Mouse (Mus musculus) gastrocnemius, adult 18-20 months (tissue): Measurements from ENCODE around the gene Hmgb2. TPM values are rescaled to one million over a fixed set of nuclear protein-coding genes. Genes with fewer than 3 reads are reported as not detected.
"Not testable (repeated sequence)": the region's sequence is repeated elsewhere in the genome, so short reads cannot be mapped to it uniquely, and the experiment has no call there.

Source experiments
- DNase-seq: peaks from one replicate; pipeline ENCODE4 v3.0.0; 2021; ENCODE audit warnings: low spot score
- long read RNA-seq, 2 experiments: library from polyadenylated mRNA; stranded (forward); transcript quantifications; one replicate each; pipeline ENCODE4 v2.0.0; 2021
- total RNA-seq, 2 experiments: library from RNA; stranded (reverse); gene quantifications; 2 replicates each; pipeline ENCODE4 v1.2.3; 2021

Hmgb2 gene
- total RNA-seq, result 1 to 10 TPM; 2.8 to 5.0 TPM
- long read RNA-seq, experiment 1, partial matches to known transcripts, result 0 of 4 reads
- long read RNA-seq, experiment 1, other reads (novel, unspliced or antisense), result 2 of 4 reads
- long read RNA-seq, experiment 2, partial matches to known transcripts, result 2 of 4 reads
- long read RNA-seq, experiment 2, other reads (novel, unspliced or antisense), result 0 of 4 reads

GRCm38 (mm10) chr8:57511316-57512118, at the start of gene Hmgb2:
Gene Hmgb2, plus strand, starts transcription at chr8:57511907.
- DNase-seq, result peak; percentile 100

GRCm38 (mm10) chr8:57462839-57463238, 48.9 kb upstream of the Hmgb2 start:
- no peak for DNase-seq

DNA sequence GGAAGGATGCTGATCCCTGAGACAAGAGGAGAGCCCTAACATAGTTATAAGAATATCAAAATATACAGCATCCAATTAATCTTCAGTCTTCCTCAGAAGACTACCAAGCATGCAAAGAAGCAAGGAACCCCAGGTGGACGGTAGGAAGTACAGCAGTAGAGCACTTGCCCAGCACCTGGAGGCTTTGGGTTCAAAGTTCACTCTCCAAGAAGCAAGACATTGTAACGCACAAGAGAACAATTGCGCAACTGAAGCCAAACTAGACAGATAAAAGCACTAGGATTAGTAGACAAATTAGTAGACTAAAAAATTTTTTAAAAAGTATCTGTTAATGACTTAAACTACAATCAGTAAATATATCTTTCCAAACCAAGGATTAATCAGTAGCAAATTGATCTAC, 48.0 kb upstream of the Hmgb2 start:
- DNase-seq, result no peak

GRCm38 (mm10) chr8:57468624-57469023, 43.1 kb upstream of the Hmgb2 start:
- DNase-seq, result peak; percentile 93

GRCm38 (mm10) chr8:57470863-57471262, 40.8 kb upstream of the Hmgb2 start:
- DNase-seq, result no peak

DNA sequence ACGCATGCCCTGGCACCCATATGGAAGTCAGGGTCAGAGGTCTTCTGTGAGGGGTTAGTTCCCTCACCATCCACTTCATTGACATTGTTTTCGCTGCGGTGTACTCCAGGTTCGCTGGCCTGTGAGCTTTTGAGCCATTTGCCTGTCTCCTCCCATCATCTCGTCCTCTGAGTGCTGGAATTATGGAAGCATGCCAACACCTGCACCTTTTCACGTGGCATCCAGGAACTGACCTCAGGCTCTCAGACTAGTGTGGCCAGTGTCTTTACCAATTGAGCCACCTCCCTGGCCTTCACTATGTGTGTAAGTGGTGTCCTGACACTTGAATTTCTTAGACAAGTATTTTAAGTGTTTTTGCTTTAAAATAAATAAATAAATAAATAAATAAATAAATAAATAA, 38.0 kb upstream of the Hmgb2 start:
- DNase-seq, result no peak

GRCm38 (mm10) chr8:57478406-57478805, 33.3 kb upstream of the Hmgb2 start:
- no peak for DNase-seq

DNA sequence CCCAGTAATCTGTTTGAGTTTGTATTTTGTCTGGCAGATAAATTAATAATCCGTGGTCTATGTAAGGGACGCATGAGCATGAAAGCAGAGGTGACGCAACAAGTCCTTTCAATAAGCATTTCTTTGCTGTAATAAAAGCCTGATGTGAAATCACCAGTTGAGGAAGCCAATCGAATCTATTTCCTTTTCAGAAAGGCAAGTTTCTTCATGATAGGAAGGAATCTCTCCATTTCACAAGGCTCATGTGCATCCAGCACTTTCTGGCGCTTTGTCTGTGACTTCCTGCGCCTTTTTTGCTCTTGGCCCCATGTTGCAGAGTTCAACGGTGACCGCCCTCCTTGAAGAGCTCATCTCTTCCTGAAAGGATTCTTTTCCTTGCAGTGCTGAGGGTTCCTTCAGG, 32.0 kb upstream of the Hmgb2 start:
- DNase-seq, result no peak

DNA sequence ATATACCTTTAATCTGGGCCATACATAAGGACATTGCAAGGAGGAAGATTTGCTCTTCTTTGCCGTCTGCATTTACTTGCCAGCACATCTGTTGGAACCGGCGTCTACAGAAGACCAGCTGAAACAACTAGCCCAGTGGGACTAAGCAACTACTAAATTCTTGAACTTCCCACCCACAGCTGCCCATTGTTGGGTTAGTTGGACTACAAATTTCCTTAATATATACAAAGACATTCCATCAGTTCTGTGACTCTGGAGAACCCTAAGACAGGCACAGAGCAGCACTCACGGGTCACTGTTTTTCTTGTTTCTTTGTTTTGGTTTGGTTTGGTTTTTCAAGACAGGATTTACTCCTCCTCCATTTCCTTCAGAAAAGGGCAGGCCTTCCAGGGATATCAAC, 31.1 kb upstream of the Hmgb2 start:
- DNase-seq, result no peak

DNA sequence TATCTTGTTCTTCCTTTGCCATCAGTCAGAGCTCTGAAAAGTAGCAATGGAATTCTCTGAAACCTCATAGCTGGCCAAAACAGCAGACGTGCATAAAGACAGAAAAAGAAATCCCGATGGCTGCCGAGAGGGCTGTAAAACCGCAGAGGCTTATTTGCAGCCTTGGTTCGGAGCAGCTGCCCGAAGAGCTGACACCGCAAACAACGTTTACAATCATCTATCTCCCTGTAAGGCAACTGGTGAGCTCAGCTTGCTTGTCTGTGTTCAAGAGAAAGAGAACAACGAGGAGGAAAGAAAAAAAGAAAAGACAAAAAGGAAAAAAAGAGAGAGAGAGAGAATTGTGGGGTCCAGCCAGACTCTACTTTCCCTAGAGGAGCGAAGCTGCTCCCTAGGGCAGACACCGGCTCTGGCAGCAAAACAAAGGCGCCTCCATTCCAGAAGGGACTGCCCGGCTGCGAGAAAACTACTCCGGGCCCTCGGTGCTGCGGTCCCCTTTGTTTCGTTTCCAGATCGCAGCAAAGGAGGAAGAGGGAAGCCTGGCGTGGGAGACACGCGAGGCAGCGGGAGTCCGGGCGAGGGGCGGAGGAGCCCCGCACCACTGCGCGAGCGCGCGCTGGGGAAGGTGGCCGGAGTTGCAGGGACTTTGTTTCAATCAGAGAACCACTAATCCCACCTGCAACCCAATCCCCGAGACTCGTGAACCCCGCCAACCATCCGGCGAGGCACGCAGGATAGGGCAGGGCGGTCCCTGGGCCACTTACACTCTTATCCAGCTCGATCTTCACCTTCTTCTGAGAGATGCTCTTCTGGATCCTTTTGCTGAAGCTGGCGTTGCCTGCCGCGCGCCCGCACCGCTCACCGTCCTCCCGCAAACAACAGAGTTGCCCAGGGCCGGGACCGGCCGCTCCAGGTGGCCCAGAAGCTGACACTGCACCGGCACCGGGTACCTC, 24.9 kb upstream of the Hmgb2 start:
- DNase-seq, result peak; percentile 32

DNA sequence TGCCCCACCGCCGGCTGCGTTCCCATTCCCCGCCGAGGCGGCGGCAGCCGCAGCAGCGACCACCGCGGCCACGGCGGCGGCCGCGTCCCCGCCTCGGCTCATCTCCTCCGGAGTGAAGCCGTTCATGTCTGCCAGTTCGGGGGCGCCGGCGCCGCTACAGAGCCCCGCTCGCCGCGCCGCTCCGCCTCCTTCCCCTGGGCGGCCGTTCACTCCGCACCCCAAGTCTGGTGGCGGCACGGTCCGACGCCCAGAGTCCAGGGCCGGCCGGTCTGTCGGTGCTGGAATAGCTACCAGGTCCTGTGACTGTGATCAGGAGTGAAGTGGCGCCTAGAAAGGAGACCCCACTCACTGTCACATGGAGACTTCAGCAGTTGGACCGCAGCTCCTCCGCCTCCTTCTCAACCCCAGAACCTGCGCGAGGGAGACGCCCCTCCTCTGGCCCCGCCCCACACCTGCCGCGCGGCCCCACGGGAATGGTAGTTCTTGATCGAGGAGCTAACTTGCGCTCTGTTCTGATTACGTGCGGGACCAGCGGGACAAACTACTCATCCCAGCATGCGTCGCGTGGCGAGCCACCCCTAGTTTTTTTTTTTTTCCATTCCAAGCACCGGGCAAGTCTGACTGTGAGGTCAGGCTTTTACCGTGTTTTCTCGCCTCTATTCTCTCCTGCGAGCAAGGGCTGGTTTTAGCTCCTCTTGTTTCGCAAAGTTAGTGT, 24.1 kb upstream of the Hmgb2 start, which contains the start of gene Sap30:
Gene Sap30 (minus strand): TSS at position 420 of the 715 bp plus-strand sequence.
- peak; percentile 99 for DNase-seq

DNA sequence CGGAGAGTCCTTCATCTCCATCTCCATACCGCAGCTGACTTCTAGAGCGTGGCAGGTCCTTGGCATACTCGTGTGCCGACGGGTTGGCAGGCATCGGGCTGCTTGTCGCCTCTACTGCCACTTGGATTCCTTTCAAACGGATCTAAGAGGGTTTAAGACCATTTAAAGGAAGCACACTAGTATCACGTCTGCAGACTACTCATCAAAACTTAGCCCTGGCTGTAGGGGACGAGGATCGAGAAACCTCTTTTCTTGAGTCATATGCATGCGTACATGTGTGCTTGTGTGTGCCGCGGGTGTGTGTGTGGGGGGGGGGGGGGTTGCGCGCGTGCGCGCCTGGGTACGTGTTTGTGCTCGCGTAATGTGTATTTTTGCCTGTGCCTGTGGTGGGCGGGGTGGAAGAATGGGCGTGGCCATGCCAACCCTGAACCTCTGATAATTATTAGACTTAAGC, 23.4 kb upstream of the Hmgb2 start:
- peak; percentile 49 for DNase-seq

DNA sequence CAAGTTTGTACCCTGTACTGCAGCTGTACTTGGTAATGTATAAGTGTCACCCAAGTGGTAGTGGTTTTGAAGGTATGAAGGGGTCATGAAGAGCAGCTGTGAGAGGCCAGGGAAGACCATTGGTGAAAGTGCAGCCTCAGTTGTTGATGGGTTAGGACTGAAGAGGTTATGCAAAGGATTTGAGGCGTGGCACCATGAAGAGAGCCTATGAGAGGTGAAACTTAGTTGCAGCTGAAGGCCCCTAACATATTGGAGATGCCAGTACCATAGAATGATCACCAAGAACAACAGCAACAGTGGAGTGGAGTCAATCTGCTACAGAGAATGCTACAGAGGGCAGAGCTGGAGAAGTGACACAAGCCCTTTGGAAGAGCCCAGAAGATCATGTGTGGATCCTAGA, 22.3 kb upstream of the Hmgb2 start:
- no peak for DNase-seq

GRCm38 (mm10) chr8:57489896-57490295, 21.8 kb upstream of the Hmgb2 start:
- no peak for DNase-seq

GRCm38 (mm10) chr8:57491873-57492272, 19.8 kb upstream of the Hmgb2 start:
- DNase-seq, result no peak

- DNase-seq, result no peak
Measured at GRCm38 (mm10) chr8:57498494-57498846, 13.2 kb upstream of the Hmgb2 start.

DNA sequence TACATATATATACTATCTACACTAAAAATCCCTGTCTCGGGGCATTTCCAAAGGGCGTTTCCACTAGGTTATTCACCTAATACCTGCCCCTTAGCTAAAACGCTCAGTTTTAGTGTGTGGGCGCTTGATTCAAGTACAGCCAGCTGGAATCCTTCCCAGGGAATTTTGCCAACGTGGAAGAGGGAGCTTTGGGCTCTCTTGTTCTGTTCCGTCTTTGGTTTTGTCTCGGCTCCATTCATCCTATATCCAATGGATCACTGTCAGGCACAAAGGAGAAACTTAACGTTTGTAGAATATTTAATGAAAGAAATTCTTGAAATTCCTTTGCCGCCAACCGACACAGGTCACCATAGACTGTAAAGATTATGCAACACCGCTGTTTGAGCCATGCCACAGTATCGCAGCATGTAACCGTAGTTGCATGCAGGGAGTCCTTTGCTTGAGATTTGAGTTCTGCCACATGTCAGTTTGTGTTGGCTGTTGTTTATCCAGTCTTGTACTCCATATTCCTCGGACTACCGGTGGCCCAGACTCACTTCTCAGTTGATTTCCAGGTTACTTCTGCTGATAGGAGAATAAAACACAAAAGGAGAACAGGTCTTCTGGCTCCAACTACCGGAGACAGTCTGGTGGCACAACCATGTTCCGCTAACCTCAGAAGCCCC, 12.7 kb upstream of the Hmgb2 start:
- DNase-seq, result no peak

GRCm38 (mm10) chr8:57503641-57504040, 8.1 kb upstream of the Hmgb2 start:
- peak; percentile 42 for DNase-seq

DNA sequence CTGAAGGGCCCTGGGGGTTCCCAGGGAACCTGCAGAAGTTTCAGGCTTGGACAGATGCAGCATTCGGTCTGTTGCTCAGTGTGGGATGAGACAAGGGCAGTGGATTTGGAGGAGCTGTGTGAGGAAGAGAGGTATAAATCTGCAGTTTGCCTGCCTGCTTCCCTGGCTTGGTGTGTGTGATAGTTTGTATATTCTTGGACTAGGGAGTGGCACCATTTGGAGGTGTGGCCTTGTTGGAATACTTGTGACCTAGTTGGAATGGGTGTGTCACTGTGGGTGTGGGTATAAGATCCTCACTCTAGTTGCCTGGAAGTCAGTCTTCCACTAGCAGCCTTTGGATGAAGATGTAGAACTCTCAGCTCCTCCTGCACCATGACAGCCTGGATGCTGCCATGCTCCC, 6.2 kb upstream of the Hmgb2 start:
- DNase-seq, result not testable (repeated sequence)

DNA sequence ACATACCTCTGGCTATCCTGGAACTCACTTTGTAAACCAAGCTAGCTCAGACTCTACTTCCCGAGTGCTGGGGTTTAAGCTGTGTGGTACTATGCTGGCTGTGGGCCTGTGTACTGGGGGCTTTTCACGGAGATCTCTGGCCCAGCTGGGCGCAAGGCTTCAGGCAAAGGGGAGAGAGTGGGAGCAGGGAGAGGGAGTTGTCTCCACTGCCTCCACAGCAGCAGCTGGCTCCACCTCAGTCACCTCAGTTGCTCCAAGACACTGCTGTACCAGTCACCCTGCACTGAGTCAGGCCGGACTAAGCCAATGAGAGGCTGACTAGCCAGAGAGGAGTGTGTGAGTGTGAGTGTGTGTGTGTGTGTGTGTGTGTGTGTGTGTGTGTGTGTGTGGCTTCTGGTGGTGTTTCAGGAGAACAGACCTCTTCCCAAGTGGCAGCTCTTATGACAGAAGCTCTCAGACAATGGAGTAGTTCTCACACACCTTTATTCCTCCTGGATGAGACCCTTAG, 4.1 kb upstream of the Hmgb2 start:
- no peak for DNase-seq

GRCm38 (mm10) chr8:57508657-57509056, 3.0 kb upstream of the Hmgb2 start:
- DNase-seq, result no peak
